28 mouse cellular contexts compared by ENCODE assay signal in the genomic region with DNA sequence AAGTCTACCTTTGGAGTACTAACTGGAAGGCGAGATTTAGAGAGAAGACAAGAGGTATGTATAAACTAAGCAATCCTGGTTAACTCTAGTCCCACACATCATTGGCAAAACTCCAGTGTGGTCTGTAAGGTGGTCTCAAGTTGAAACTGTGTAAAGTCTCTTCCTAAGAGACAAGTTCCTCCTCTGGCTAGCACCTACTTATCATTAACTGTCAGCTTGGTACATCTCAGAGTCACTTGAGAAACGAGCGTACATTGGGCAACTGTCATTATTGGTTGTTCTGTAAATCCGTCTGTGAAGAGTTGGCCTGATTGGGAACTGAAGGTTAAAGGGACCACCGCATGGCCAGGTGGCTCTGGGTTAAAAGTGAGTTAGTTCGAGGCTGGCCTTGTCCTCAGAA.
"Had no signal": no experiment of that assay in that cellular context is flagged by ENCODE, and none has a peak within 500 bp of the region (broad histone marks: within the 10 kb centered on the region; RNA-seq: fewer than 3 reads in every experiment).

No protein-coding gene starts in this region.

- DNase-seq: cerebellum, adult 8-10 months; cerebellum, adult 9-10 months; cerebellum, adult 9-11 months; cerebellum, postnatal 10 days; cerebellum, postnatal 14 days; cerebellum, postnatal 25 days; cerebellum, postnatal 36 days; embryo, embryonic 11 days; forebrain, postnatal 0 days; gastrocnemius, adult 2 months; gastrocnemius, postnatal 10 days; gastrocnemius, postnatal 14 days; gastrocnemius, postnatal 25 days; gastrocnemius, postnatal 36 days; heart, adult 11 months; heart, adult 18-20 months; heart, adult 2 months had no signal

- H3K9me3 ChIP-seq: embryonic facial prominence, embryonic 10.5 days; embryonic facial prominence, embryonic 12.5 days; embryonic facial prominence, embryonic 13.5 days; embryonic facial prominence, embryonic 15.5 days; forebrain, embryonic 10.5 days; forebrain, embryonic 12.5 days; forebrain, embryonic 13.5 days; forebrain, embryonic 15.5 days had no signal

- H3K27ac ChIP-seq: embryonic facial prominence, embryonic 10.5 days; embryonic facial prominence, embryonic 12.5 days; embryonic facial prominence, embryonic 13.5 days; embryonic facial prominence, embryonic 15.5 days; forebrain, embryonic 10.5 days; forebrain, embryonic 12.5 days; forebrain, embryonic 13.5 days; forebrain, embryonic 15.5 days; gastrocnemius, adult 2 months; heart, adult 2 months had no signal

- H3K4me2 ChIP-seq: embryonic facial prominence, embryonic 12.5 days; embryonic facial prominence, embryonic 13.5 days; embryonic facial prominence, embryonic 15.5 days; forebrain, embryonic 12.5 days; forebrain, embryonic 13.5 days; forebrain, embryonic 15.5 days had no signal

- H3K27me3 ChIP-seq: embryonic facial prominence, embryonic 12.5 days; embryonic facial prominence, embryonic 13.5 days; embryonic facial prominence, embryonic 15.5 days; forebrain, embryonic 12.5 days; forebrain, embryonic 13.5 days; forebrain, embryonic 15.5 days had no signal

- ATAC-seq: forebrain, embryonic 13.5 days; forebrain, embryonic 14.5 days; forebrain, embryonic 15.5 days; forebrain, embryonic 16.5 days; forebrain, postnatal 0 days had no signal

- H3K4me3 ChIP-seq: embryonic facial prominence, embryonic 10.5 days; embryonic facial prominence, embryonic 12.5 days; embryonic facial prominence, embryonic 13.5 days; embryonic facial prominence, embryonic 15.5 days; erythroblast, embryonic 14.5 days; forebrain, embryonic 10.5 days; forebrain, embryonic 12.5 days; forebrain, embryonic 13.5 days; forebrain, embryonic 15.5 days; gastrocnemius, adult 2 months; heart, adult 2 months had no signal

- H3K36me3 ChIP-seq: embryonic facial prominence, embryonic 10.5 days; embryonic facial prominence, embryonic 12.5 days; embryonic facial prominence, embryonic 13.5 days; embryonic facial prominence, embryonic 15.5 days; forebrain, embryonic 10.5 days; forebrain, embryonic 12.5 days; forebrain, embryonic 15.5 days had no signal

- H3K9ac ChIP-seq: embryonic facial prominence, embryonic 12.5 days; embryonic facial prominence, embryonic 13.5 days; embryonic facial prominence, embryonic 15.5 days; forebrain, embryonic 12.5 days; forebrain, embryonic 13.5 days; forebrain, embryonic 15.5 days; forebrain, postnatal 0 days had no signal
